Mouse (Mus musculus): ENCODE results near the gene Itprip.

DNA sequence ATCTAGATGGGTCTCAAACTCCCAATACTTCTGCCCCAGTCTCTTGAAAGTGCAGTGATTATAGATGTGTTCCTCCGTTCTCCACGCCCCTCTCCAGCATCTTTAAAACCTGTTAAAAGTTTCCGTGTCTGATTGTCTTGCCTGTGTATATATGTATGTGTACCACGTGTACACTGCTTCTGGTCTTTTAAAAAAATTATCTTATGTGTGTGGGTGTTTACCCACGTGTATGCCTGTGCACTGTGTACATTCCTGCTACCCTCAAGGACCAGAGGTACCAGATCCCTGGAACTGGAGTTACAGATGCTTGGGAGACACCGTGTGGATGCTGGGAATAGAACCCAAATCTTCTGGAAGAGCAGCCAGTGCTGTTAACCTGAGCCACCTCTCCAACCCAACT, 16.4 kb upstream of the Itprip start:
- TF ChIP-seq CTCF (IDR thresholded peaks at IDR 0.05; ENCODE audit: borderline replicate concordance, insufficient read depth, low read length) (no peak), POLR2A (IDR thresholded peaks at IDR 0.05; ENCODE audit: low read depth, low read length) (no peak)
